Mouse (Mus musculus) forebrain, postnatal 0 days (tissue): ENCODE measurements around the gene Hvcn1. TPM values are rescaled to one million over a fixed set of nuclear protein-coding genes. Genes with fewer than 3 reads are reported as not detected.

ENCODE experiments used
- ATAC-seq: fragments of 200-750 bp; cut with Nextera tagmentation; 2 replicates; pipeline ENCODE4 v1.8.0; 2017; ENCODE audit warnings: mild to moderate bottlenecking, moderate library complexity
- DNase-seq: peaks from one replicate; pipeline ENCODE4 v3.0.0-alpha.2; 2015
- H3K27ac ChIP-seq: fragments of 300-500 bp; sonication (generic); 2 replicates; pipeline ENCODE4 v1.5.1; 2014; ENCODE audit warnings: low read depth, mild to moderate bottlenecking, antibody characterized with exemption, low read length, moderate library complexity, mixed read lengths
- H3K27me3 ChIP-seq: fragments of 300-500 bp; sonication (generic); 2 replicates; pipeline ENCODE4 v1.6.1; 2014; ENCODE audit warnings: mild to moderate bottlenecking, low read length, mixed read lengths; ENCODE audit not compliant: insufficient read depth
- H3K36me3 ChIP-seq: fragments of 300-500 bp; sonication (generic); 2 replicates; pipeline ENCODE4 v1.6.1; 2014; ENCODE audit warnings: mild to moderate bottlenecking, moderate library complexity; ENCODE audit not compliant: insufficient read depth
- H3K4me1 ChIP-seq: fragments of 300-500 bp; sonication (generic); 2 replicates; pipeline ENCODE4 v1.6.1; 2014; ENCODE audit warnings: antibody characterized with exemption; ENCODE audit not compliant: insufficient read depth
- H3K4me2 ChIP-seq: fragments of 300-500 bp; sonication (generic); 2 replicates; pipeline ENCODE4 v1.6.1; 2014; ENCODE audit warnings: low read depth, mild to moderate bottlenecking, moderate library complexity
- H3K4me3 ChIP-seq: fragments of 300-500 bp; sonication (generic); 2 replicates; pipeline ENCODE4 v1.5.1; 2014; ENCODE audit warnings: low read depth, low read length, mixed read lengths
- H3K9ac ChIP-seq: fragments of 300-500 bp; sonication (generic); 2 replicates; pipeline ENCODE4 v1.6.1; 2014; ENCODE audit warnings: mild to moderate bottlenecking
- H3K9me3 ChIP-seq: fragments of 300-500 bp; sonication (generic); 2 replicates; pipeline ENCODE4 v1.6.1; 2016; ENCODE audit warnings: low read length
- CTCF ChIP-seq: sonication (generic); IDR thresholded peaks from 2 replicates; pipeline ENCODE4 v1.5.1; 2016; ENCODE audit warnings: antibody characterized with exemption, control low read depth, low read depth
- WGBS: fragments of 180-500 bp; shearing (Covaris S2); extraction: QIAGEN DNeasy Blood & Tissue Kit; methylation state at CpG from one replicate; pipeline ENCODE4 v1.1.7; 2014; 5-methylcytosine and 5-hydroxymethylcytosine counted together
- polyA plus RNA-seq: library from polyadenylated mRNA; unstranded; fragments of >200 nt; fragmentation: Nextera tagmentation; extraction: Ambion mirVana; gene quantifications from 2 replicates; pipeline ENCODE4 v1.2.1, GENCODE M21; 2015
- total RNA-seq: library from RNA; depleted of rRNA; stranded (reverse); fragments of >200 nt; gene quantifications from 2 replicates; pipeline ENCODE4 v1.2.3, GENCODE M21; 2014

Hvcn1 gene
- total and polyA plus RNA-seq, 2 experiments from 2014 or later, result 1.2 to 3.0 TPM

DNA sequence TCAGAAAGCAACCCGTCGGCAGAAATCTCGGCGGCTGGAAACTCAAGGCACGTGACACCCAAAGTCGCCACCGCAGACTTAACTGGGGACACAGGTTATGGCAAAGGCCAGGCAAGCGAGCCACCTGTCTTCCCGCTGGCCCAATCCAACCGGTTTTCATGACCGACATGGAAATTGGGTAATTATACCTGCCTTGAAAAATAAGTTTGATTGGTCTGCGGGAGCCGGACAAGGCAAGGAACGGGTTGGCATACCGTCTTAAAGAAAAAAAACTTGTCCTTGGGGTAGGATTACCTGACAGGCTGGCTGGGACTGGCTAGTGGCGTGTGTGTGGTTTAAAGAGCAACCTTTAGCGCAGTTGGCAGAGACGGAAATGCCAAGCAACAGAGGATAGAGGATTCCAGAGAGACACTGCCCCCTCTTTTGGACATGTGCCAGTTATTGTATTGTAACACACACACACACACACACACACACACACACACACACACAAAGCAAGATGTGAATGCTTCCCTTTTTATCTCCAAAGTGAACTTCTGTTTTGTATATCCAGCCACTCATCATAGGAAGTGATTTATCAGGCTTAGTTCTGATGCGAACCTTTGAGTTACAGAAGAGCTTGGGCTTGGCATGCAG, 74.3 kb downstream of the Hvcn1 start:
- no peaks in the 10 kb centered on the region for H3K9me3 ChIP-seq
- H3K27ac ChIP-seq, result no peak overlapping the region
- H3K27me3 ChIP-seq, result no peaks in the 10 kb centered on the region
- peaks cover 1% of the 10 kb centered on the region; the same call in 1 of the 2 replicates for H3K4me1 ChIP-seq
- DNase-seq (no peak), ATAC-seq (no peak)
- H3K4me2 ChIP-seq, result no peak overlapping the region
- H3K9ac ChIP-seq, result no peak overlapping the region
- TF ChIP-seq CTCF, result no peak
- H3K36me3 ChIP-seq, result no peaks in the 10 kb centered on the region
- 37% methylated on average over 19 of the region's 19 CpGs for WGBS
- H3K4me3 ChIP-seq, result no peak overlapping the region

DNA sequence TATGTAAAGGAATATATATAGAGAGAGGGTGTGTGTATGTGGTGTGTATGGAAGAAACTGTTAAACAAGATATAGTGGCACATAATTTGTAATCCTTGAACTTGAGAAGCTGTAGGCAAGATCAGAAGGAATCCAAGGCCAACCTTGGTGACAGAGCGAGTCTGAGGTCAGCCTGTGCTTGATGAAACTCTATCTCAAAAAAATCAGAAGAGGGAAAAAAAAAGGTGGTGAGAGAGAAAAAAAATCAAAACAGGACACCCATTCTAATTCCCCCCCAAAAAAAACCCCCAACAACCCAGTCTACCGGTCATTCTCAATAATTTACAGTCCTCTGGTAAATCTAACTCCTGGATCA, 77.2 kb downstream of the Hvcn1 start:
- 23% methylated on average over 2 of the region's 2 CpGs for WGBS
- Histone ChIP-seq H3K4me1 (peaks cover 6% of the 10 kb centered on the region; the same call in 1 of the 2 replicates), H3K4me3 (peak overlapping the region; percentile 93), H3K9me3 (no peaks in the 10 kb centered on the region), H3K4me2 (peak overlapping the region; percentile 97), H3K9ac (no peak overlapping the region), H3K27ac (no peak overlapping the region), H3K27me3 (no peaks in the 10 kb centered on the region), H3K36me3 (0 out of 2 replicates have a peak, but pooled peaks cover 7% of the 10 kb centered on the region)
- ATAC-seq (no peak), DNase-seq (no peak)
- no peak for TF ChIP-seq CTCF

DNA sequence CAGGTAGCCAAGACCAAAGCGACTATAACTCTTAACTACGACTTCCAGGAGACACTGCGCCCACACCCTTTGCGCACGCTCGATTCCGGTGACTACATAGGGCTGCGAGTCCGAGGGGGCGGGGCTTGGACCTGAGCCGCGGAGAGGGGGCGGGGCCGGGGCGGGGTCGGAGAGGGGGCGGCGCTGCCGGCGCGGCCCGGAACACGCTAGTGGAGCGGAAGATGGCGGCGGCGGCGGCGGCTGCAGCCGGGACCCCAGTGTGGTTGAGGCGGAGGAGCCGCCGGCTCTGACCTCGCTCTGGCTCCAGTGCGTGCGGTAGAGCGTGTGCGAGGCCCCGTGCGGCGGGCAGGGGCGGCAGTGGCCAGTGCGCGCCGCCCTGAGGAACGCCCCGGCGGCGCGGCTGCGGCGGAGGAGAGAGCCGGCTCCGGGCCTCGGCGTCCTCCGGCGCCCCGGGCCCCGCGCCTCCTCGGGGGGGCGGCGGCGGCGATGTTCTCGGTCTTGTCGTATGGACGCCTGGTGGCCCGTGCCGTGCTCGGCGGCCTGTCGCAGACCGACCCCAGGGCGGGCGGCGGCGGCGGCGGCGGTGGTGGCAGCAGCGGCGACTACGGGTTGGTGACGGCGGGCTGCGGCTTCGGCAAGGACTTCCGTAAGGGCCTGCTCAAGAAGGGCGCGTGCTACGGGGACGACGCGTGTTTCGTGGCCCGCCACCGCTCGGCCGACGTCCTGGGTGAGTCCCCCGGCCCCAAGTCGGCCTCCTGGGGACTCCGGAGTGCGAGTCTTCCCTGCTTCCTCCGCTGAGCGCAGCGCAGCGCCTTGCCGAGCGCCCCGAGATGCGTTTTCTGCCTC, 77.8 kb downstream of the Hvcn1 start, which contains the start of gene Pptc7:
Gene Pptc7 (plus strand): TSS at position 183 of the 846 bp plus-strand sequence.
- H3K27me3 ChIP-seq, result no peaks in the 10 kb centered on the region
- peak within 1 kb of the TSS; percentile 81 for H3K9ac ChIP-seq
- H3K36me3 ChIP-seq, result 0 out of 2 replicates have a peak, but pooled peaks cover 7% of the 10 kb centered on the region
- DNase-seq, result peak; percentile 93
- WGBS, result 4% methylated on average over 105 of the region's 114 CpGs
- peak within 1 kb of the TSS; percentile 92 for H3K27ac ChIP-seq
- peak; percentile 95 for ATAC-seq
- H3K9me3 ChIP-seq, result no peaks in the 10 kb centered on the region
- peak within 1 kb of the TSS; percentile 93 for H3K4me3 ChIP-seq
- peaks cover 6% of the 10 kb centered on the region; the same call in 1 of the 2 replicates for H3K4me1 ChIP-seq
- H3K4me2 ChIP-seq, result peak within 1 kb of the TSS; percentile 97
- no peak for TF ChIP-seq CTCF

DNA sequence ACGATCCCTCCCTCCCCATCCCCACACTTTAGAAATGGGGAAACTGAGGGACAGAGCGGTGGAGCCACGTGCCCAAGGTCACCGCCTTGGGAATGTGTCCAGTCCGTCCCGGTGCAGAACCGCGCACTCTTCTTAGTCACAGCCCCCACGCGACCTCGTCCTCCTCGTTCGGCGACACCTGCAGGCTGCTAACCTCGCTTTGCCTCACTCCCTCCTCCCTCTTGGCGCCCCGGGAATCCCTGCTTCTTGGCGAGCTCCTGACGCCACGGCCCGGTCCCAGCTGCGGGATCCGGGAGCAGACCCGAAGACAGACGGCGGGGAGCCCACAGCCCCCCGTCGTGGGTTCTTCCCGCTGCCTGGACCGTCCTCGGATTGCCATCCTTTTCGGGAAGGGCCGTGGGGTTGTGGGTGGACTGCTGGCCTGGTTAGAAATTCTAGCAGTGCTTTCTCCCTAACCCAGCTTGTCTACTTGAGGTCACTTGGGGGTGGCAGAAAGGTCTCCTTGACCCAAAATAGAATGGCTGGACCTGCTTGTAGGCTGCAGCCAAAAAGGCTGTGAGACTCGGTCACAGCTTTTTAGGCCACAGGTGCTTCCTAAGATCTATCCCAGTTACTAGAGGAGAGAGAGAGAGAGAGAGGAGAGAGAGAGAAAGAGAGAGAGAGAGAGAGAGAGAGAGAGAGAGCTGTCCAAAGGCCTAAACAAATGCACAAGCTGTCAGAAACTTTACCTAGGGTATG, 78.6 kb downstream of the Hvcn1 start:
- 1% methylated on average over 34 of the region's 34 CpGs for WGBS

DNA sequence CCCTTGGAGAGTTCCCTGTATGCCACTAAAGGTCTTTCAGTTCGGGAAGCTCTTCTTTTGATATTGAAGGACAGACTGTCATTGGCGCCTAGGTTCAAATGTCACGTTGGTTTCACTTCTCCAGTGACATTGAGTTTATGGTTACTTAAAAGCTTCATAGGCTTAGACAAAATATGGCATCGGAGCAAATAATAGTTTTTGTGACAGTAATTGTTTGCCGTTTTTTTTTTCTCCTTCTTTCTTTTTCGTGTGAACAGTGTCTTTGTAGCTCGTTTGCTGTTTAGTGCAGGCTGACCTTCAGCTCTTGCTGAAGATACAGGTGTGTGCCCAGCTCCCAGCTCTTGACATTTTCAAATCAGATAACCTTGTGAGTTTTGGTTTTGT, 79.2 kb downstream of the Hvcn1 start:
- ATAC-seq (no peak), DNase-seq (no peak)
- Histone ChIP-seq H3K4me3 (peak overlapping the region; percentile 93), H3K9ac (no peak overlapping the region), H3K4me2 (peak overlapping the region; percentile 97), H3K27ac (no peak overlapping the region), H3K27me3 (no peaks in the 10 kb centered on the region), H3K4me1 (peaks cover 6% of the 10 kb centered on the region; the same call in 1 of the 2 replicates), H3K9me3 (no peaks in the 10 kb centered on the region), H3K36me3 (0 out of 2 replicates have a peak, but pooled peaks cover 7% of the 10 kb centered on the region)
- 48% methylated on average over 7 of the region's 7 CpGs for WGBS
- TF ChIP-seq CTCF, result no peak

More for the DNA sequence above, 78.6 kb downstream of the Hvcn1 start:
- Histone ChIP-seq H3K4me1 (peaks cover 6% of the 10 kb centered on the region; the same call in 1 of the 2 replicates), H3K36me3 (0 out of 2 replicates have a peak, but pooled peaks cover 7% of the 10 kb centered on the region), H3K9me3 (no peaks in the 10 kb centered on the region), H3K4me2 (peak overlapping the region; percentile 97), H3K9ac (peak overlapping the region; percentile 81), H3K27me3 (no peaks in the 10 kb centered on the region), H3K27ac (peak overlapping the region; percentile 92), H3K4me3 (peak overlapping the region; percentile 93)
- peak; percentile 19; the same call in 1 of the 2 replicates for ATAC-seq
- peak; percentile 55 for DNase-seq
- TF ChIP-seq CTCF, result peak; percentile 42

DNA sequence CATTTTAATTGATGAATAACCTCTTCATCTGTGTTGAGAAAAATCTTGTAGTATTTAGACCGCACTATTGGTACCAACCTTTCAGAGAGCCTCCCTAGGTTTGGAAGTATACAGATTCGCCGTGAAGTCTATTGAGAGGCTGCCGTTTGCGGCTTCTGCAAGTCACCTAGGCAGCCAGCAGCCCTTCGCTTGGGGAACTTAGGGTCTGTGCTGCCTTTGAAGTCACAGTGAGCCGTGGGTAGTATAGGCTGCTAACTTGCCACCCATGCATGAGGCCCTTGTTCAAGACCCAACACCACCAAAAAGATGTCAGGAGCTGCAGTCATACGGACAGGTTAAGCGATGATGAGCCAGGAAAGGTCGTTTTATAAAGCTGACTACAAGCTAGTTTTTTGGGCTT, 79.6 kb downstream of the Hvcn1 start:
- Histone ChIP-seq H3K27ac (no peak overlapping the region), H3K4me1 (peaks cover 6% of the 10 kb centered on the region; the same call in 1 of the 2 replicates), H3K9me3 (no peaks in the 10 kb centered on the region), H3K36me3 (0 out of 2 replicates have a peak, but pooled peaks cover 7% of the 10 kb centered on the region), H3K4me3 (no peak overlapping the region), H3K9ac (no peak overlapping the region), H3K27me3 (no peaks in the 10 kb centered on the region), H3K4me2 (peak overlapping the region; percentile 97)
- no peak for DNase-seq
- no peak for TF ChIP-seq CTCF
- 85% methylated on average over 10 of the region's 10 CpGs for WGBS
- ATAC-seq, result no peak
